7 mouse cellular contexts compared by ENCODE assay signal in the genomic region with DNA sequence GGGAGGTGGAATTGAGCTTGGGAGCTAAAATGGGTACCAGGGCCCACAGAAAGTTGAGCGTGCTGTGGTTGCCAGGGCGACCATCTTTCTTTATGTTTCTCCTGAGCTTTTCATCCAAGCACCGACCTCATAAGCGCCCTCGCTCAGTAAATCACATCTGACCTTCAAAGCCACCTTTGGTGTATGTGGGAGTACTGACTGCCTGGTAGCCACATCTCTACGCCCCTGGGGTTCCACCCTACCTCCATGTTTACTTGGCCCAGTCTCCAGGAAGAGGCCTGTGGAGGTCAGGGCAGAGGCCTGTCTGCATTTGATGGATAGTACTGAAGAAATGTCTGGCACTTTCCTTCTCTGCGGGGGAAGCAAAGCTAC. TPM values are rescaled to one million over a fixed set of nuclear protein-coding genes. Genes with fewer than 3 reads are reported as not detected.
DNase-seq lines count a peak whose midpoint lies in the region; ATAC-seq and TF ChIP-seq lines count a peak whose summit lies in the region.

No protein-coding gene starts in this region.

- peaks cover 19% of the 10 kb centered on the region for H3K36me3 ChIP-seq in E14TG2a.4 (ENCODE audit: insufficient read depth, low read length)
- no peaks in the 10 kb centered on the region for H3K36me3 ChIP-seq in limb, embryonic 13.5 days
- H3K36me3 ChIP-seq in midbrain, embryonic 16.5 days (ENCODE audit: control insufficient read depth, insufficient read depth, low read length), result no peaks in the 10 kb centered on the region

- H3K27ac ChIP-seq in limb, embryonic 13.5 days, result peak overlapping the region; percentile 92
- peak overlapping the region; percentile 54 for H3K27ac ChIP-seq in midbrain, embryonic 16.5 days (ENCODE audit: low read length)

- H3K27me3 ChIP-seq in E14TG2a.4 (ENCODE audit: insufficient read depth, low read length), result no peaks in the 10 kb centered on the region
- 0 out of 2 replicates have a peak, but pooled peaks cover 3% of the 10 kb centered on the region for H3K27me3 ChIP-seq in limb, embryonic 13.5 days
- no peaks in the 10 kb centered on the region for H3K27me3 ChIP-seq in midbrain, embryonic 16.5 days (ENCODE audit: control insufficient read depth, insufficient read depth, low read depth, low read length)

- DNase-seq in ZHBTc4 (ENCODE audit: low read depth, low spot score), result peak; percentile 70
- peak; percentile 37 for DNase-seq in heart, postnatal 4 days
- DNase-seq in layer of hippocampus, adult 18-20 months (ENCODE audit: low spot score in 2 of 2), result no peak

- no peak overlapping the region for H3K9ac ChIP-seq in limb, embryonic 13.5 days
- 0 out of 2 replicates have a peak overlapping the region, but pooled peaks have one; percentile 63 for H3K9ac ChIP-seq in midbrain, embryonic 16.5 days (ENCODE audit: low read depth, low read length)

- H3K4me3 ChIP-seq in E14TG2a.4 (replicated peaks; ENCODE audit: low read length), result peak overlapping the region; percentile 69
- H3K4me3 ChIP-seq in limb, embryonic 13.5 days, result peak overlapping the region; percentile 36
- H3K4me3 ChIP-seq in midbrain, embryonic 16.5 days (ENCODE audit: low read depth, low read length), result peak overlapping the region; percentile 22; the same call in 1 of the 2 replicates

- TF ChIP-seq CTCF in E14TG2a.4 (conservative IDR thresholded peaks at IDR 0.05; ENCODE audit: low read length), result no peak

- 40% methylated on average over 7 of the region's 7 CpGs for WGBS in limb, embryonic 13.5 days
- 42% methylated on average over 7 of the region's 7 CpGs for WGBS in midbrain, embryonic 16.5 days

- ATAC-seq in limb, embryonic 13.5 days (ENCODE audit: low FRiP score, low read depth), result peak; percentile 19; the same call in 1 of the 2 replicates
- peak; percentile 54 for ATAC-seq in midbrain, embryonic 16.5 days
- no peak for ATAC-seq in megakaryocyte-erythroid progenitor cell, adult 5-6 weeks (replicated peaks; ENCODE audit: low FRiP score, low TSS enrichment, poor library complexity, severe bottlenecking)

- H3K9me3 ChIP-seq in E14TG2a.4 (ENCODE audit: low read length), result no peaks in the 10 kb centered on the region
- H3K9me3 ChIP-seq in limb, embryonic 13.5 days, result no peaks in the 10 kb centered on the region
- H3K9me3 ChIP-seq in midbrain, embryonic 16.5 days (replicated peaks; ENCODE audit: control insufficient read depth, low read length, poor library complexity, severe bottlenecking), result no peaks in the 10 kb centered on the region

- H3K4me2 ChIP-seq in limb, embryonic 13.5 days (replicated peaks), result peak overlapping the region; percentile 60
- H3K4me2 ChIP-seq in midbrain, embryonic 16.5 days (ENCODE audit: low read length), result peak overlapping the region; percentile 63

- H3K4me1 ChIP-seq in E14TG2a.4 (replicated peaks; ENCODE audit: low read depth, low read length), result peaks cover 88% of the 10 kb centered on the region
- peaks cover 20% of the 10 kb centered on the region for H3K4me1 ChIP-seq in limb, embryonic 13.5 days
- peaks cover 17% of the 10 kb centered on the region for H3K4me1 ChIP-seq in midbrain, embryonic 16.5 days (ENCODE audit: control insufficient read depth, insufficient read depth, low read length)

RNA-seq across cellular contexts. Expression of gene Ints3, which starts 13.7 kb away (rescaled TPM):
- total RNA-seq in heart, postnatal 4 days (2021), result 10 to 100 TPM; 24.1 to 28.6 TPM
- polyA plus RNA-seq in limb, embryonic 13.5 days (2015; fragmentation: Nextera tagmentation; extraction: Ambion mirVana), result 28.5 and 29.4 TPM in 2 replicates
- polyA plus RNA-seq in midbrain, embryonic 16.5 days (2015; fragmentation: Nextera tagmentation; extraction: Ambion mirVana), result 30.8 and 31.7 TPM in 2 replicates
- total RNA-seq in megakaryocyte-erythroid progenitor cell, adult 5-6 weeks (2014; fragmentation: Nextera tagmentation), result 39.0 and 39.3 TPM in 2 replicates
- total RNA-seq in megakaryocyte-erythroid progenitor cell, adult 5-6 weeks (2017), result 16.4 and 23.2 TPM in 2 replicates
- total RNA-seq in layer of hippocampus, adult 18-20 months (2021), result 10 to 100 TPM; 65.1 to 68.4 TPM

RNA-seq across cellular contexts. Expression of gene Npr1, which starts 18.6 kb away (rescaled TPM):
- 10 to 100 TPM; 30.4 to 33.0 TPM for total RNA-seq in heart, postnatal 4 days (2021)
- 4.0 and 4.8 TPM in 2 replicates for polyA plus RNA-seq in limb, embryonic 13.5 days (2015; fragmentation: Nextera tagmentation; extraction: Ambion mirVana)
- 1.9 TPM in 2 replicates for polyA plus RNA-seq in midbrain, embryonic 16.5 days (2015; fragmentation: Nextera tagmentation; extraction: Ambion mirVana)
- 0.22 TPM in 1 of 2 replicates, not detected in the other for total RNA-seq in megakaryocyte-erythroid progenitor cell, adult 5-6 weeks (2014; fragmentation: Nextera tagmentation)
- total RNA-seq in megakaryocyte-erythroid progenitor cell, adult 5-6 weeks (2017), result not detected in 2 replicates
- 1 to 10 TPM; 5.7 to 5.9 TPM for total RNA-seq in layer of hippocampus, adult 18-20 months (2021)

RNA-seq across cellular contexts. Expression of gene Ilf2, which starts 28.8 kb away (rescaled TPM):
- 10 to 100 TPM; 69.0 to 74.2 TPM for total RNA-seq in heart, postnatal 4 days (2021)
- polyA plus RNA-seq in limb, embryonic 13.5 days (2015; fragmentation: Nextera tagmentation; extraction: Ambion mirVana), result 277 and 284 TPM in 2 replicates
- 260 and 272 TPM in 2 replicates for polyA plus RNA-seq in midbrain, embryonic 16.5 days (2015; fragmentation: Nextera tagmentation; extraction: Ambion mirVana)
- 113 and 117 TPM in 2 replicates for total RNA-seq in megakaryocyte-erythroid progenitor cell, adult 5-6 weeks (2014; fragmentation: Nextera tagmentation)
- total RNA-seq in megakaryocyte-erythroid progenitor cell, adult 5-6 weeks (2017), result 236 and 240 TPM in 2 replicates
- 10 to 100 TPM; 83.1 to 84.0 TPM for total RNA-seq in layer of hippocampus, adult 18-20 months (2021)

RNA-seq across cellular contexts. Expression of gene Snapin, which starts 43.7 kb away (rescaled TPM):
- total RNA-seq in heart, postnatal 4 days (2021), result 10 to 100 TPM; 50.0 to 58.0 TPM
- 83.1 and 85.4 TPM in 2 replicates for polyA plus RNA-seq in limb, embryonic 13.5 days (2015; fragmentation: Nextera tagmentation; extraction: Ambion mirVana)
- 85.1 and 86.6 TPM in 2 replicates for polyA plus RNA-seq in midbrain, embryonic 16.5 days (2015; fragmentation: Nextera tagmentation; extraction: Ambion mirVana)
- total RNA-seq in megakaryocyte-erythroid progenitor cell, adult 5-6 weeks (2014; fragmentation: Nextera tagmentation), result 37.0 and 38.1 TPM in 2 replicates
- 19.5 and 48.6 TPM in 2 replicates for total RNA-seq in megakaryocyte-erythroid progenitor cell, adult 5-6 weeks (2017)
- 10 to 100 TPM; 58.7 to 59.6 TPM for total RNA-seq in layer of hippocampus, adult 18-20 months (2021)

RNA-seq across cellular contexts. Expression of gene Slc27a3, which starts 57.4 kb away (rescaled TPM):
- total RNA-seq in heart, postnatal 4 days (2021), result 1 to 10 TPM; 3.4 to 3.9 TPM
- polyA plus RNA-seq in limb, embryonic 13.5 days (2015; fragmentation: Nextera tagmentation; extraction: Ambion mirVana), result 38.7 and 38.8 TPM in 2 replicates
- polyA plus RNA-seq in midbrain, embryonic 16.5 days (2015; fragmentation: Nextera tagmentation; extraction: Ambion mirVana), result 30.7 and 33.8 TPM in 2 replicates
- 1.7 and 7.3 TPM in 2 replicates for total RNA-seq in megakaryocyte-erythroid progenitor cell, adult 5-6 weeks (2014; fragmentation: Nextera tagmentation)
- 0.28 and 0.72 TPM in 2 replicates for total RNA-seq in megakaryocyte-erythroid progenitor cell, adult 5-6 weeks (2017)
- 10 to 100 TPM; 12.3 to 12.7 TPM for total RNA-seq in layer of hippocampus, adult 18-20 months (2021)

Comparison
In these comparisons a context has a peak if more than half of its experiments do, and no peak if none do; other contexts are left out.
1. DNase-seq: peak in ZHBTc4 (single experiment) and heart, postnatal 4 days (single experiment); none in layer of hippocampus, adult 18-20 months (0 of 2).
2. RNA of gene Npr1, which starts 18.6 kb away (total RNA-seq): 30.4 to 33.0 TPM in heart, postnatal 4 days and 5.7 to 5.9 TPM in layer of hippocampus, adult 18-20 months; 0.22 TPM in megakaryocyte-erythroid progenitor cell, adult 5-6 weeks; every median in the first group is over 4 times any median in the second.
3. Peak in every context shown above with its lines, with median percentiles within 50 percentile points of each other: H3K4me3 ChIP-seq.